ENCODE assay signal across 13 mouse cellular contexts in the genomic region with DNA sequence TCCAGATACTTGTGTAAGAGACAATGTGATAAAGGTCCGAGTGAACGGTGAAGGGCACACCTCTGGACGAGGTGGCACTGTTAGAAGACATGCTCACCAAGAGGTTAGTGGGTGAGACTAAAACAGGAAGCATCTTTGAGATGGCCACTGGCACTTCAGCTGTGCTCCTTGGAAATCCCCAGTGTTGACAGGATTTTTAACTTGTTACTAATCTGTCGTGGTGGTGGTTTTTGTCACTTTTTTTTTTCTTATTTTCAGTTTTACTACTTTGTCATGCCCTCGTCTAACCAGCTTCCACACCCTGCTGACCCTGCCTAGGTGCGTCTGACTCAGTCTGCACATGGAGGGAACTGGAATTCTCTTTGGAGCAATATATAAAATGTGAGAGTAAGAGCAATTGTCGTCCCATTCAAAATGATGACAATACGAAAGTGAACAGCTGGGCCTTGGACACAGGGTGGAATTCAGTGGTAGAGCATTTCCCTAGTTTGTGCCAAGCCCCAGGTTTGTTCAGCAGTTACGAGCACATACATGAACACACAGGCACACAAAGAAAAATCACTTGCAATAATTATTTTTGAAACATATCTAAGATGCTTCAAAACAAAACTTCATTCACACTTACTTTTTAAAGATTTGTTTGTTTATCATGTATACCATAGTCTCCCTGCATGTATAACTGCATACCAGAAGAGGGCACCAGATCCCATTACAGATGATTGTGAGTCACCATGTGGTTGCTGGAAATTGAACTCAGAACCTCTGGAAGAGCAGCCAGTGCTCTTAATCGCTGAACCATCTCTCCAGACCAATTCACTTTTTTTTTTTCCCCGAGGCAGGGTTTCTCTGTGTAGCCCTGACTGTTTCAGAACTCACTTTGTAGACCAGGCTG. TPM values are rescaled to one million over a fixed set of nuclear protein-coding genes. Genes with fewer than 3 reads are reported as not detected.
A peak's percentile ranks its signal among the peaks of the same experiment; 100 is the strongest.
DNase-seq lines count a peak whose midpoint lies in the region; ATAC-seq and TF ChIP-seq lines count a peak whose summit lies in the region.
"Had no signal": no experiment of that assay in that cellular context is flagged by ENCODE, and none has a peak within 500 bp of the region (broad histone marks: within the 10 kb centered on the region; RNA-seq: fewer than 3 reads in every experiment).

No protein-coding gene starts in this region.

- 78% methylated on average over 11 of the region's 11 CpGs for WGBS in midbrain, postnatal 0 days
- 76% methylated on average over 11 of the region's 11 CpGs for WGBS in midbrain, embryonic 16.5 days

- peak; percentile 26 for DNase-seq in kidney, adult 9 months
- DNase-seq in kidney, adult 11 months = no peak
- DNase-seq in midbrain, postnatal 0 days (ENCODE audit: low spot score) = no peak
- peak; percentile 40 for DNase-seq in naive thymus-derived CD4-positive, alpha-beta T cell, adult 2 months (ENCODE audit: low read depth)
- no peak for DNase-seq in gastrocnemius, postnatal 14 days
- no peak for DNase-seq in gastrocnemius, adult 8-10 months (ENCODE audit: low spot score in 2 of 2)
- DNase-seq: cerebellum, postnatal 25 days had no signal

- H3K9me3 ChIP-seq in midbrain, postnatal 0 days (ENCODE audit: low read length) = no peaks in the 10 kb centered on the region
- no peaks in the 10 kb centered on the region for H3K9me3 ChIP-seq in midbrain, embryonic 16.5 days (replicated peaks; ENCODE audit: control insufficient read depth, low read length, poor library complexity, severe bottlenecking)
- no peaks in the 10 kb centered on the region for H3K9me3 ChIP-seq in E14TG2a.4 (ENCODE audit: low read length)
- H3K9me3 ChIP-seq: embryonic facial prominence, embryonic 12.5 days; heart, embryonic 15.5 days; limb, embryonic 15.5 days had no signal

- ATAC-seq in midbrain, postnatal 0 days (ENCODE audit: low FRiP score) = no peak
- ATAC-seq in midbrain, embryonic 16.5 days = no peak
- ATAC-seq: hindbrain, embryonic 16.5 days had no signal

- H3K9ac ChIP-seq in midbrain, postnatal 0 days (replicated peaks; ENCODE audit: low read length, poor library complexity, severe bottlenecking) = no peak overlapping the region
- H3K9ac ChIP-seq in midbrain, embryonic 16.5 days (ENCODE audit: low read depth, low read length) = no peak overlapping the region
- H3K9ac ChIP-seq: embryonic facial prominence, embryonic 12.5 days; heart, embryonic 15.5 days; limb, embryonic 15.5 days had no signal

- no peak overlapping the region for H3K27ac ChIP-seq in midbrain, postnatal 0 days (ENCODE audit: low read depth, low read length)
- no peak overlapping the region for H3K27ac ChIP-seq in midbrain, embryonic 16.5 days (ENCODE audit: low read length)
- H3K27ac ChIP-seq: embryonic facial prominence, embryonic 12.5 days; heart, embryonic 15.5 days; limb, embryonic 15.5 days had no signal

- intact Hi-C loops in gastrocnemius, postnatal 14 days (cut with DNase I; ENCODE audit: low total_unique reads) = no loop called here

- no peaks in the 10 kb centered on the region for H3K4me1 ChIP-seq in midbrain, postnatal 0 days (ENCODE audit: insufficient read depth, low read length)
- peaks cover 14% of the 10 kb centered on the region for H3K4me1 ChIP-seq in midbrain, embryonic 16.5 days (ENCODE audit: control insufficient read depth, insufficient read depth, low read length)
- H3K4me1 ChIP-seq in E14TG2a.4 (replicated peaks; ENCODE audit: low read depth, low read length) = peaks cover 25% of the 10 kb centered on the region
- H3K4me1 ChIP-seq: embryonic facial prominence, embryonic 12.5 days had no signal

- H3K27me3 ChIP-seq in midbrain, postnatal 0 days (ENCODE audit: insufficient read depth, low read length) = no peaks in the 10 kb centered on the region
- H3K27me3 ChIP-seq in midbrain, embryonic 16.5 days (ENCODE audit: control insufficient read depth, insufficient read depth, low read depth, low read length) = no peaks in the 10 kb centered on the region
- peaks cover 15% of the 10 kb centered on the region for H3K27me3 ChIP-seq in E14TG2a.4 (ENCODE audit: insufficient read depth, low read length)
- H3K27me3 ChIP-seq: embryonic facial prominence, embryonic 12.5 days; limb, embryonic 15.5 days had no signal

- TF ChIP-seq CTCF in midbrain, postnatal 0 days (IDR thresholded peaks at IDR 0.05) = peak; percentile 54; the same call in 1 of the 2 replicates
- peak; percentile 39 for TF ChIP-seq CTCF in E14TG2a.4 (conservative IDR thresholded peaks at IDR 0.05; ENCODE audit: low read length)

- H3K4me2 ChIP-seq in midbrain, postnatal 0 days (ENCODE audit: low read depth, low read length, poor library complexity, severe bottlenecking) = no peak overlapping the region
- H3K4me2 ChIP-seq in midbrain, embryonic 16.5 days (ENCODE audit: low read length) = no peak overlapping the region
- H3K4me2 ChIP-seq: embryonic facial prominence, embryonic 12.5 days; heart, embryonic 15.5 days; limb, embryonic 15.5 days had no signal

- no peaks in the 10 kb centered on the region for H3K36me3 ChIP-seq in midbrain, postnatal 0 days (ENCODE audit: insufficient read depth, low read length)
- H3K36me3 ChIP-seq in midbrain, embryonic 16.5 days (ENCODE audit: control insufficient read depth, insufficient read depth, low read length) = no peaks in the 10 kb centered on the region
- no peaks in the 10 kb centered on the region for H3K36me3 ChIP-seq in E14TG2a.4 (ENCODE audit: insufficient read depth, low read length)
- H3K36me3 ChIP-seq: embryonic facial prominence, embryonic 12.5 days; heart, embryonic 15.5 days; limb, embryonic 15.5 days had no signal

- no peak overlapping the region for H3K4me3 ChIP-seq in midbrain, postnatal 0 days (ENCODE audit: low read depth, low read length)
- no peak overlapping the region for H3K4me3 ChIP-seq in midbrain, embryonic 16.5 days (ENCODE audit: low read depth, low read length)
- H3K4me3 ChIP-seq in E14TG2a.4 (replicated peaks; ENCODE audit: low read length) = no peak overlapping the region
- H3K4me3 ChIP-seq: embryonic facial prominence, embryonic 12.5 days; heart, embryonic 15.5 days; limb, embryonic 15.5 days had no signal

RNA-seq across cellular contexts. Expression of gene Klhl8, which starts 3.5 kb away (rescaled TPM):
- 44.6 and 46.7 TPM in 2 replicates for total RNA-seq in midbrain, postnatal 0 days (2014; rRNA removed)
- polyA plus RNA-seq in midbrain, postnatal 0 days (2015; fragmentation: Nextera tagmentation; extraction: Ambion mirVana) = 39.5 and 41.5 TPM in 2 replicates
- 49.6 and 49.7 TPM in 2 replicates for polyA plus RNA-seq in midbrain, embryonic 16.5 days (2015; fragmentation: Nextera tagmentation; extraction: Ambion mirVana)
- 10 to 100 TPM; 18.1 to 21.5 TPM for total RNA-seq in gastrocnemius, postnatal 14 days (2021)
- total RNA-seq in gastrocnemius, adult 8-10 months (2022) = 10 to 100 TPM; 24.2 to 29.4 (median 27.6) TPM

Comparison
In these comparisons a context has a peak if more than half of its experiments do, and no peak if none do; other contexts are left out.
1. DNase-seq: peak in kidney, adult 9 months (single experiment) and naive thymus-derived CD4-positive, alpha-beta T cell, adult 2 months (single experiment); none in kidney, adult 11 months (single experiment), midbrain, postnatal 0 days (single experiment), gastrocnemius, postnatal 14 days (single experiment) and gastrocnemius, adult 8-10 months (0 of 2).